Mouse (Mus musculus) E14TG2a.4 (cell line): ENCODE results near the gene Col11a2.

Source experiments
- H3K27me3 ChIP-seq: 2 replicates; pipeline ENCODE4 v1.6.1; 2014; ENCODE audit warnings: low read length, control low read depth; ENCODE audit not compliant: insufficient read depth
- H3K36me3 ChIP-seq: 2 replicates; pipeline ENCODE4 v1.6.1; 2014; ENCODE audit warnings: low read length, control low read depth; ENCODE audit not compliant: insufficient read depth
- H3K4me1 ChIP-seq: replicated peaks from 2 replicates; pipeline ENCODE4 v1.6.1; 2014; ENCODE audit warnings: low read depth, low read length, control low read depth
- H3K4me3 ChIP-seq: replicated peaks from 2 replicates; pipeline ENCODE4 v1.5.1; 2014; ENCODE audit warnings: mild to moderate bottlenecking, low read length
- H3K9me3 ChIP-seq: 2 replicates; pipeline ENCODE4 v1.6.1; 2014; ENCODE audit warnings: low read length, control low read depth
- CTCF ChIP-seq: conservative IDR thresholded peaks from 2 replicates; pipeline ENCODE4 v1.5.1; 2014; ENCODE audit warnings: low read length
- NANOG ChIP-seq: IDR thresholded peaks from 2 replicates; pipeline ENCODE4 v1.6.1; 2014; ENCODE audit warnings: borderline replicate concordance, low read length, mixed read lengths
- POU5F1 ChIP-seq: IDR thresholded peaks from 2 replicates; pipeline ENCODE4 v1.6.1; 2014; ENCODE audit warnings: low read length, borderline replicate concordance

Col11a2 gene

GRCm38 (mm10) chr17:34038440-34038839, 797 bp upstream of the Col11a2 start:
- H3K4me1 ChIP-seq: peaks cover 73% of the 10 kb centered on the region
- H3K27me3 ChIP-seq: peaks cover 46% of the 10 kb centered on the region
- no peak for TF ChIP-seq POU5F1
- TF ChIP-seq CTCF: no peak
- no peak for TF ChIP-seq NANOG
- peak overlapping the region; percentile 61 for H3K4me3 ChIP-seq
- H3K9me3 ChIP-seq: no peaks in the 10 kb centered on the region
- H3K36me3 ChIP-seq: peaks cover 49% of the 10 kb centered on the region

- peaks cover 59% of the 10 kb centered on the region for H3K27me3 ChIP-seq
- TF ChIP-seq CTCF: no peak
- no peak for TF ChIP-seq NANOG
- TF ChIP-seq POU5F1: no peak
- no peaks in the 10 kb centered on the region for H3K9me3 ChIP-seq
- peaks cover 61% of the 10 kb centered on the region for H3K4me1 ChIP-seq
- H3K4me3 ChIP-seq: peak overlapping the region; percentile 61
- H3K36me3 ChIP-seq: peaks cover 36% of the 10 kb centered on the region
Measured at GRCm38 (mm10) chr17:34039562-34040450, 569 bp downstream of the Col11a2 start.

- H3K4me3 ChIP-seq: no peak overlapping the region
- peaks cover 13% of the 10 kb centered on the region for H3K9me3 ChIP-seq
- H3K36me3 ChIP-seq: no peaks in the 10 kb centered on the region
- TF ChIP-seq CTCF: no peak
- no peak for TF ChIP-seq NANOG
- no peak for TF ChIP-seq POU5F1
- peaks cover 57% of the 10 kb centered on the region for H3K27me3 ChIP-seq
- H3K4me1 ChIP-seq: peaks cover 17% of the 10 kb centered on the region
Measured at GRCm38 (mm10) chr17:34045941-34046340, 6.7 kb downstream of the Col11a2 start.

DNA sequence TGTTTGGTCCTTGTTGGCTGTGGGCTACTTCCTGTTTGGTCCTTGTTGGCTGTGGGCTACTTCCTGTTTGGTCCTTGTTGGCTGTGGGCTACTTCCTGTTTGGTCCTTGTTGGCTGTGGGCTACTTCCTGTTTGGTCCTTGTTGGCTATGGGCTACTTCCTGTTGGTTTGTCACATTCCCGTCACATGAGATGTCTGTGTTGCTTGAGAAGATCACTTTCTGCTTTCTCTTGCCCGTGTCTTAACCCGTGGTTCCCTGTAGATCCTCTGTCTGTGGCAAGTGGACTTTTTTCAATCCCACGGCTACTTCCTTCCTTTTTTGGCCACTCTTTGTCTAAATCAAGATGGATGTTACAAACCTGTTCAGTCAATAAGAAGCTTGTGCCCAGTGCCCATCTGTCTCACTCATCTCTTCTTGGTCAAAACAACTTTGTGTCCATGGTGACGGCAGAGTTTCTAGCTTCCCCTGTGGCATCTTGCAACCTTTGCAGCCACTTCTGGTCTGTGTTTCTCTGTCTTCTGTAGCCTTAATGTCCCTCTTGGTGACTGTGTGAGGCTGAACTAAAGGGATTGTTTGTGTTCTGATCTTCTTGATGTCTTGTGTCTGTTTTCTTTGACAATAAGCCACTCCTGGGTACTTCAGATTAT, 8.3 kb downstream of the Col11a2 start:
- TF ChIP-seq CTCF: no peak
- TF ChIP-seq NANOG: no peak
- no peak for TF ChIP-seq POU5F1
- H3K27me3 ChIP-seq: peaks cover 56% of the 10 kb centered on the region
- no peak overlapping the region for H3K4me3 ChIP-seq
- H3K36me3 ChIP-seq: no peaks in the 10 kb centered on the region
- peaks cover 10% of the 10 kb centered on the region for H3K4me1 ChIP-seq
- H3K9me3 ChIP-seq: peaks cover 13% of the 10 kb centered on the region

DNA sequence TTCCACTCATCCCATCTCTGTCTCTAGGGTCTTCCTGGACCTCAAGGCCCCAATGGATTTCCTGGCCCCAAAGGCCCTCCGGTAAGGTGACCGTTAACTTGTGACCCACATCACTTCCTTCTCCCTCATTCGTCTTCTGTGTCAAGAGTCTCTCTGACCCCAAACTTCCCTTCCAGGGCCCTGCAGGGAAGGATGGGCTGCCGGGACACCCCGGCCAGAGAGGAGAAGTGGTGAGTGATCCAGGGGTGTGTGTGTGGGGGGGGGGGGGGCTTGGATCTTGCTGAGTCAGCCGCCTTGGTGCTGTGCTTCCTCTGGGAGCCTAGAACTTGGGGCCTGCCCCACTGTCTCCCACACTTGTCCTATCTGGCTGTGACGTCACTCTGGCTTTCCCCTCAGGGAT, 18.0 kb downstream of the Col11a2 start:
- no peak overlapping the region for H3K4me3 ChIP-seq
- peaks cover 24% of the 10 kb centered on the region for H3K4me1 ChIP-seq
- no peaks in the 10 kb centered on the region for H3K9me3 ChIP-seq
- no peak for TF ChIP-seq CTCF
- TF ChIP-seq NANOG: no peak
- no peak for TF ChIP-seq POU5F1
- H3K36me3 ChIP-seq: no peaks in the 10 kb centered on the region
- peaks cover 20% of the 10 kb centered on the region for H3K27me3 ChIP-seq

DNA sequence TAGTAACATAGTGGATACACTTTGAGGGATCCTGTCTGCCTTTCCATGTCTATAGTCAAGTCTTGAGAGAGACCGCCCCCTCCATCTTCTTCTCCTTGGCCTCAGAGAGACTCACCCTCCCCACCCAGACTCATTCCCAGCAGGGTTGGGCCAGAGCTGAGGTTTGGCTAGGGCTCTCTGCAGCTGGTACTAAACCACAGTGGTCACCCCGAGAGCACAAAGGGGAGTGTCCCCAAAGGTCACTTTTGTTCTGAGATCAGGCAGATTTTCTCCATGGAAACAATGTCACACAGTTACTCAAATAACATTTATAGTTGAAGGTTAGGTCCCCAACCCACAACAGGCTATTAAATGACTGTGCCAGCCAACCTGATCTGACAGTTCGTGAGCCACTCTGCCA, 29.6 kb downstream of the Col11a2 start:
- Histone ChIP-seq H3K4me3 (no peak overlapping the region), H3K36me3 (no peaks in the 10 kb centered on the region), H3K27me3 (peaks cover 11% of the 10 kb centered on the region), H3K9me3 (peaks cover 4% of the 10 kb centered on the region; the same call in 1 of the 2 replicates), H3K4me1 (peaks cover 27% of the 10 kb centered on the region)
- TF ChIP-seq CTCF (no peak), NANOG (no peak), POU5F1 (no peak)

DNA sequence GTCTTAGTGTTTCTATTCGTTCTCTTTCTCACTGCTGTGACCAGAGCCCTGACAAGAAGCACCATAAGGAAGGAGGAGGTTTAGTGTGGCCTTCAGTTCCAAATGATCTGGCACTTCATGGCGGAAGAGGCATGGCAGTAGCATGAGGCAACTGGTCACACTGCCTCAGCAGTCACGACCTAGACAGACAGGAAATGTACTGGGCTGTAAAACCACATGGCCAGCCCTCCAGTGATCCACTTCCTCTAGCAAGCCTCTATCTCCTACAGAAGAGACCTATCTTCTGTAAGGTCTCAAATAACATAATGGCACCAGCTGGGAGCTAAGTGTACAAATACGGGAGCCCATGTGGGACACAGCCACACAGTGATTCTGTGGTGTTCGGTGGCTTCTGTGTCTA, 32.9 kb downstream of the Col11a2 start:
- H3K9me3 ChIP-seq: peaks cover 4% of the 10 kb centered on the region; the same call in 1 of the 2 replicates
- H3K4me1 ChIP-seq: peaks cover 6% of the 10 kb centered on the region; the same call in 1 of the 2 replicates
- peaks cover 30% of the 10 kb centered on the region for H3K27me3 ChIP-seq
- no peaks in the 10 kb centered on the region for H3K36me3 ChIP-seq
- no peak for TF ChIP-seq POU5F1
- no peak for TF ChIP-seq CTCF
- no peak for TF ChIP-seq NANOG
- no peak overlapping the region for H3K4me3 ChIP-seq

DNA sequence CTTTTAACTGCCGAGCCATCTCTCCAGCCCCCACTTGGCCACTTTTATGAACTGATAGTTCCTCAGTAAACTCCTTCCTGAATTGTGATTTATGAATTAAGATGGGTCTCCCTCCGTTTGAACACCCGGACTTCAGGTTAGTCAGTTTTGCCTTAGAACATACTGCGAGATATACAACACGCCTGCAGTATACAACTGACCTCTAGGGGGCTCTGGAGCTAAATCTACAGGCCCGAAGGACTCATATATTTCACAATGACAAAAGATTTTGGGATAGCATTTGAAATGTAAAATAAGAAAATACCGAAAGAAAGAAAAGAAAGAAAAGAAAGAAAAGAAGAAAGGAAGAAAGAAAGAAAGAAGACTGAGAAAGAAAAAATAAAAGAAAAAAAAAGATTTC, 36.0 kb downstream of the Col11a2 start:
- peaks cover 31% of the 10 kb centered on the region for H3K4me1 ChIP-seq

More for the DNA sequence above, 36.0 kb downstream of the Col11a2 start:
- Histone ChIP-seq H3K36me3 (no peaks in the 10 kb centered on the region), H3K9me3 (peaks cover 4% of the 10 kb centered on the region; the same call in 1 of the 2 replicates), H3K27me3 (peaks cover 33% of the 10 kb centered on the region), H3K4me3 (no peak overlapping the region)
- TF ChIP-seq CTCF (peak; percentile 91), POU5F1 (no peak)
